Mouse (Mus musculus): ENCODE data around the gene Fzr1.

The Fzr1 gene

DNA sequence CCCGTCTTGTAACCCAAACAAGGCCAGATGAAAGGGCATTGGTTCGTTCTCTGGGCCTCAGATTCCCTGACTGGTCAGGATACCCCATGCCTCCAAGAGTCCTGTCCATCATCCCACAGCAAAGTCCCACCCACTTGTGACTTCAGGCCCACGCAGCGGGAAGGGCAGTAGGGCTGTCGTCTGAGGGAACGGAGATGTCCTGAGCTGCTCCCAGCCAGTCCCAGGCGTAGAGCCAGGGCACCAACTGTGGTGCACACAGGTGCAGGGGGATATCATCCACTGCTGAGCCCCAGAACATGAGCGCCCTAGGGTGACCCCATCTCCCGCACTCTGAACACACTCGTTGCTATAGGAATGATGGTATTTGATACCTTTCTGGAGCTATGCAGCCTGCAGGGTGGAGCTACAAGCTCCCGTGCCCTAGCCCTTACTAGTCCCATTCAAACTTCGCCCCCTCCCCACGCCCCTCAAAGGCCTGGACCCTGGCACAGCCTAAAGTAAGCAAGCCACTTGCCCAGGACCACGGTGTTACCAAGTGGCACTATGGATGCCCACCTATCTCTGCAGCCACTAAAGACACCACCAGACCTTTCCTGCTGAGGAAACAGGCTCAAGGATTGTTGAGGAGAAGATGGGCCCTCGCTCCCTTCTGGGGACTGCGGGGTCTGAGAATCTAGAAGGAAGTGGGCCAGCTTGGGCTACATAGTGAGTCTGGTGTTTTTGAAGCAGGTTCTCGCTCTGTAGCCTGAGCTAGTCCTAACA, 37.4 kb upstream of the Fzr1 start:
- no peak for DNase-seq

DNA sequence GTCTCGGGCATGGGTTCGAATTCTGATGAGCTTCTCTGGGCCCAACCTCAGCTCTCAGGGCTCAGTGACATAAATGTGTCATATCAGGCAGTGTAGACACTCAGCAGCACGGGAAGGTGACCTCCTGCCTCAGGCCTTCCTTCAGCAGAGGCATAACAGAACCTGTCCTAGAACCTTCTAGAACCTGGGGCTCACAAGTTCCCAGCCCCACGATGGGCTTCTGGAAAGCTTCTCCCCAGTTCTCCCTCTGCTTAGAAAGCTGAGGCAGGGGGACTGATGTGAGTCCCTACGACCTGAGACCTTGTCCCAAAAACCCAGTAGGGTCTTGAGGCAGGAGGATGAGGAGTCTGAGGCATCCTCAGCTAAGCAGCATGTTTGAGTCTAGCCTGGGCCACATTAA, 36.8 kb upstream of the Fzr1 start:
- DNase-seq: no peak

DNA sequence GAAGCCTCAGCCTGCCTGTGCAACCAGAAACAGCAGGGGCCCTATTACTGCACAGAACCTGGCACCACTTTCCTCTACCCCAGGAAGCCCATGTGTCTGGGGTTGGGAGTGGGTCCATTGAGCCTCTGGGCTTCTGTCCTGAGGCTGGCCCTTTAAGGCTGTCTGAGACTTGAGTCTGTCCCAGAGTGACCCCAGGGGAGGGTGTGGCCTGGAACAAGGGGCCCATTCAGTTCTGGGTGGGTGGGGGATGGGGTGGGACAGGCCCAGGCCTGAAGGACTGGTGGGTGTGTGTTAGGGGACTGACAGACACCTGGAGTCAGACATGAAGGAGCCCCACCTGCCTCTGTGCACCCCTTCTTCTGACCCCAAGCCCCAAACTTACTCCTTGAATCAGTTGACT, 36.4 kb upstream of the Fzr1 start:
- DNase-seq: no peak

DNA sequence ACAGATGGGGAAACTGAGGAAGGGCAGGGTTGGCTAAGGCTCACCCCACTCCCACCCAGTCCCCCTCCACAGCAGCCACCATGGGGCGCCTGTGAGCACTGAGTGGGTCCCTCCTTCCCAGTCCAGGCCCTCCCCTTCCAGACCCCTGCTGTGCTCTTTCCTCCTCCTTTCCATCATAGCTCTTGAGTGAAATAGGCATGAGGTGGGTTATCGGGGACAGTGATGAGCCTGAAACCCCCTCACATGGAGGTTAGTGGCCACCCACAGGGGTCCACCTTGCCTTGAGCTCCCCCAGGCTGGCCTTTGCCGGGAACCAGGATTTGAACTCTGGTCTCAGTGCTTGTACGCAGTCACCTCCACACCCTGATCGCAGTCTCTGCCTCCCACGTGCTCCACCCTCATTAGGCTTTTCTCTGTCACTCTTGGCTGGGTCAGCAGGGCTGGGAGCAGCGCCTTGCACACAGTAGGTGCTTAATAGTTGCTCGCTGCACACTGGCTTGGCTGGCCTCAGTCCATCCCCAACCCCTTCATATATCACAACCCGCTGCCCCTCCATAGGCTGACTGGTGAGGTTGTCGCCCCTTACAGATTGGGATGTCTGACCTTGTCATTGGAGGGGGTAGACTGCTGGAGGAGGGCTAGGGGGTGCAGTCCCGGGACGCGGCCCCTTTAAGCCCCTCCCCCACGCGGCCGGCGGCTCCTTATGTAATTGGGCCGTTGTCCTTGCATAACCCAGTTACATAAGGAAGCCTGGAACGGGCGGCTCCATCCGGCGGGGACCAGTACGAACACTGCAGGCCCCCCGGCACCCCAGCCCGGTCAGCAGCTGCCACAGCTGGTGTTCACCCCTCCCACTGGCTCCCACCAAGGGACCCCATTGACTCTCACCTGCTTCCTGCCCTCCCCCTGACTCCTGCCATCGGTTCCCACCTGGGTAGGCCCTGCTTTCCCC, 35.3 kb upstream of the Fzr1 start:
- peak; percentile 68 for DNase-seq

DNA sequence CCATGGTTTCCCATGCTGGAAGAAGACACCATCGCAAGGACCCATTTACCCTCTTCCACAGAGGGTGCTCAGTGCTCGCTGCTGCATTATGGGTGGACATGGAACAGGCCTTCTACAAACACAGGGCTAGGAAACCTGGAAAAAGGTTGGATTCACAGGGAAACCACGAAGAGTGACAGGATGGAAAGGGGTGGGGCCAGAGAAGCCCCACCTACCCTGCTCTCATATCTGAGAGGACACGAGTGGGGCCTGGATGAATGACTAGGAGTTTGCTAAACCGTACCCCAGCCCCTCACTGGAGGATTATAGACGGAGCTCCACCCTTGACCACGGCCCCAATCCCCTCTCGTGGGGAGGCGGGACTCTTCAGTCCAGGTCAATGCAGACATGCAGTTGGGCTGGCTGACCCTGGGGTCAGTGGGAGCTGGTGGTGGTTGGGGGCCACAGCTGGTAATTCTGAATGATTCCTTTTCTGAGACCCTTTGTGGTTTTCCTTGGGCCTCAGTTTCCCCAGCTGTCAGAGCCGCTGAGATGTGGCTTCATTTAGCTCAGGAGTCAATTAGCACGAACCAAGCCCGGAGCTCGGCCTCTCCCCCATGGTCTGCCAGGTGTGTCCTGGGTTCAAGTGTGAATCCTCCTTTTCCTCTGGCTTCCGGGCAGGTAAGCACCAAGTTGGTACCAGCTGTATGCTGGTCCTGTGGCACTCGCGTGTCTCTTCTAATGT, 34.4 kb upstream of the Fzr1 start:
- no peak for DNase-seq

DNA sequence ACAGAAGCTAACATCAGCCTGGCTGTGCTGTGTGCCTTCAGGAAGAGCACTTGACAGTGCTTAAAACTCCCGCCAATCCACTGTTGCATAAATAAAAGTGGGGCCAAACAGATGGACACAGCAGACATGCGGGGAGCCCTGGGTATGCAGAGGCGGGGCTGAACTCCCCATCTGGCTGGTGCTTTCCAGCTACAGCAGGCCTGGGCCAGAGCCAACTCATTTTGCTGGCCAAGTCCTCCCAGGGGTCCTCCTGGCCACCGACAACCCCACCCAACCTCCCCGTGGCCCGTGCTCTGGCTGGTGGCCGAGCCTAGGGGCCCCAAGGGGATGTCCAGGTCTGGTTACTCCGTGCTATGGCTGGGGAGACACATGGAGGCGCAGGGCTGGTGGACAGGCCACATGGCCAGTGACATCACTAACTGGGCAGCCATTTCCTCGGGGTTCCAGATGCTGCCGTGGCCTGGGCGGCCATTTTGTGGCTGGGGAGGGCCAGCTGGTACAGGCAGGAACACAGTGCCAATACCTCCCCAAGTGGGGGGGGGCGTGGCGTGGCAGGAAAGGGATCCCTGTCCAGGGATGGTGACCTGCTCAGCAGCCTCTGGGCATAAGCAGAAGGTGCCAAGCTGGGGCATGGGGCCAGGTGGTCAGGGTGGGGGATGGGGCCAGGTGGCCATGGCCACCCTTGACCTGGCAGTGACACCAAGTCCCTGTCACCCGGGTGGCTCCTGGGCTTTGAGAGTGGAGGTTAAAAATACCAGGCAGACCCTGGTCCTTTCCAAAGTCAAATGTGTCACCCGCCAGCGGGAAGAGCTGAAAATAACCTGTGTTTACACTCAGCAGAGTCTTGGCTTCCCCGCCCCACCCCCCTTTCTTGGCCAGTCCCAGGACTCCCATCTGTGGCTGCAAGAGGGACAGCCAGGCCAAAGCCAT, 33.4 kb upstream of the Fzr1 start:
- peak; percentile 59 for DNase-seq

DNA sequence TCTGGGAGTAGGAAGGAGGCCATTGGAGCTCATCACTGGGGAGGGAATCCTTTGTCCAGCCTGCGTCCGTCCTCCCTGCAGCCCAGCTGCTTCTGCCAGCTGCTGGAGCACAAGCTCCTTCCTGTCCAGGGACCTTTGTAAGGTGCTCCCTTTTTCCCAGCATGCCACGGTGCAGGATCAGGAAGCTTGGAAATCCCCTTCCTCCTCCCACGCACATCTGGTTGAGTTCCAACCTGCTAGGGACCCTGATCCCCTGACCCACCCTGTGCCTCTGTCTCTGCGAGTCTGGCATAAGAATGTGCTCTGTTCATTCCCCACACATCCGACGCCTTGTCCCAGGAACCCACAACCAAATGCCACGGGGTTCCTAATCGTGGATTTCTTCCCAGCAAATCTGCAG, 32.7 kb upstream of the Fzr1 start:
- no peak for DNase-seq

DNA sequence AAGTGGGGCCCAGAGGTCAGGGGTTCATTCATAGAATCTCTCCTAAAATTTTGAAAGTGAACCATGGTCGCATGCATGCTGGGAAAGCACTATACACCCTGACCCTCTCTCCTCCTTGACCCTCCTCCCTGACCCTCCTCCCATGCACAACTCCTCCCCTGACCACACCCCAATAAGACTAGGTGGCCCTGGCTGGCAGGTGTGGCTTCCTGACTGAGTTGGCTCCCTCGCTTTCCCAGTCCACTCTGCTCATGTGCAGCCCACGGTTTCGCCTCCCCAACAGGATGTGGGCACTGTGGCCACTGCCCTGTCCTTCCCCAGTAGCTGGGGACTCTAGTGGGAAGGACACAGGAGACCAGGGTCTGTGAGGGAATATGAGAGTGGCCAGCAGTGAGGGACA, 32.0 kb upstream of the Fzr1 start:
- DNase-seq: no peak

DNA sequence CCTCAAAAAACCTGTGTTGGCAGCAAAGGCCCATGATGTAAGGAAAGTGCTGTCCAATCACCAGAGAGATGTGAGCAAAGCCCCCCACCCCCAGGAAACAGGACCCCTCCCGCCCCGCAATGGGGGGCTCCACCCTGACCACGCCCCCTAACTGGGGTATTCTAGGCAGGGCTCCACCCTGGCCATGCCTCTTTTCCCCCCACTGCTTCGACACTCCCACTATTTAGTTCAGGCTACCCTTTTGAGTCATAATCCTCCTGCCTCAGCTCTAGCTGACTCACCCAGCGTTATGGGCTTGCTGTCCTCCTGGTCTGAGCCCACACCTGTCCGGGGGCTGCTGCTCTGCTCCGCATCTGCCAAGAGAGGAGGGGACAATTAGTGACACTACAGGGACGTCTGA, 31.0 kb upstream of the Fzr1 start:
- DNase-seq: no peak

DNA sequence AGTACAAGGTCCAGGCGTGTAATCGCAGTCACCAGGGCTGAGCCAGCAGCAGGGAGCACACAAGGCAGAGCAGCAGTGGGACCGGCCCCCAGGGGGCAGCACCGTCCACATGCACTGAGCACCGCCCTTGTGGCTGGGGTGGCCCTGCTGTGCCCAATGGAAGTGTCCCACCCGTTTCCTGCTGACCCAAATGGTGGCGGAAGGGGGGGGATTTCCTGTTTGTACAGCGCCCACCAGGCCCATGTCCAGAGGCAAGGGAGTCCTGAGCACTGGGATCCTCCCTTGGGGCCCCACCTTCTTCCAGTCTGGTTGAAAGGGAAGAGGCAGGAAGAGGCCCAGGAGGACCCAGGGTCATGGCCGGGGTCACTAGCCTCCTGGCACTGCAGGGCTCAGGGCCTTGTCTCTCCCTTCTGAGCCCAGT, 30.6 kb upstream of the Fzr1 start:
- DNase-seq: peak; percentile 72

DNA sequence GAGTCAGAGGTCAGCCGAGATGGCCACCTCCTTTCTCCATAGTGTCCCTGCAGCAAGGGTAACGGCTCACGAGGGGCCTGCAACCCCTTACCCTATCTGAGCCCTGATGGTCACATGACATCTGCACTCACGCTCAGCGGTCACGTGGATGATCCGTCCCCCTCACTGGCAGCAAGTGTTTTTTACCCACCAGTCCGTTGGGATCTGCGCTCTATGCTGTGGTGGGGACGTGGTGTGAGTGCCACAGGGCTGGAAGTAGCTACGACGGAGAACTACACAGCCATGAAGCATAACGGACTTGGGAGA, 30.1 kb upstream of the Fzr1 start:
- no peak for DNase-seq

DNA sequence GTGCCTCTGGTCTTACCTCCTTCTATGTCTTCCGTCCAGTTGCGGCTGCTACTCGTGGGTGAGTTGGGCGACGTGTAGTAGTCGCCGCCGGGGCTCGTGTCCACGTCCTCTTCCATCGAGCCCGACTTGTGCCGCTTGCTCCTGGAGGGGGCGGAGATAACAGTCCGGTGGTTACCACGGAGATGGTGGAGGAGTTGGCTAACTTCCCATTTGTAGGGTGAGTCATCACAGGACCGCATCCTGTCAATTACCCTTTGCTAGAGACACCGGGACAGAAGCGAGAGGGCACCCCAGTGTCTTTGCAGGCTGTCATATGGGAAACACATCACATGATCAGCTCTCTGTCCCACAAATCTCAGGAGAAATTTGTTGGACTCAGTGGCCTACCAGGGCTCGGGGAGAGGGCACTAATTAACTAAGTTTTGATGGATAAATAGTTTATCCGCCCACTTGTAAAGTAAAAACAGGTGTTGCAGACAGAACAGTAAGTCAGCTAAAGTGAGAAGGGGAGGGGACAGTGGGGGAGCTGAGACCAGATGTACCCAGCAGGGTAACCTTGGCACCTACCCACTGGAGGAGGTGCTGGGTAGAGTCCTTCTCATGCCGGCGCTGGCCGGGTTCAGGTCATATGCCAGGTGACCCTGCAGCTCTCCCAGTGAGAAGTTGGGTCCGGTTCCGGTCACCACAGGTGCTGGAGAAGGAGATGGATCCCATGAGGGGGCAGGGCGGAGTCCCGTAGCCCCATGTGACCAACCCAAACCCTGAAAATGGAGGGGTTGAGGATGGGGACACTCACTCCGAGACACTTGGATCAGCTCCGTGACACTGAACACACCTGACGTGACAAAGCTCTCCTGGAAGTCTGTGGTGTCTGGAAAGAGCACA, 29.5 kb upstream of the Fzr1 start:
- no peak for DNase-seq

DNA sequence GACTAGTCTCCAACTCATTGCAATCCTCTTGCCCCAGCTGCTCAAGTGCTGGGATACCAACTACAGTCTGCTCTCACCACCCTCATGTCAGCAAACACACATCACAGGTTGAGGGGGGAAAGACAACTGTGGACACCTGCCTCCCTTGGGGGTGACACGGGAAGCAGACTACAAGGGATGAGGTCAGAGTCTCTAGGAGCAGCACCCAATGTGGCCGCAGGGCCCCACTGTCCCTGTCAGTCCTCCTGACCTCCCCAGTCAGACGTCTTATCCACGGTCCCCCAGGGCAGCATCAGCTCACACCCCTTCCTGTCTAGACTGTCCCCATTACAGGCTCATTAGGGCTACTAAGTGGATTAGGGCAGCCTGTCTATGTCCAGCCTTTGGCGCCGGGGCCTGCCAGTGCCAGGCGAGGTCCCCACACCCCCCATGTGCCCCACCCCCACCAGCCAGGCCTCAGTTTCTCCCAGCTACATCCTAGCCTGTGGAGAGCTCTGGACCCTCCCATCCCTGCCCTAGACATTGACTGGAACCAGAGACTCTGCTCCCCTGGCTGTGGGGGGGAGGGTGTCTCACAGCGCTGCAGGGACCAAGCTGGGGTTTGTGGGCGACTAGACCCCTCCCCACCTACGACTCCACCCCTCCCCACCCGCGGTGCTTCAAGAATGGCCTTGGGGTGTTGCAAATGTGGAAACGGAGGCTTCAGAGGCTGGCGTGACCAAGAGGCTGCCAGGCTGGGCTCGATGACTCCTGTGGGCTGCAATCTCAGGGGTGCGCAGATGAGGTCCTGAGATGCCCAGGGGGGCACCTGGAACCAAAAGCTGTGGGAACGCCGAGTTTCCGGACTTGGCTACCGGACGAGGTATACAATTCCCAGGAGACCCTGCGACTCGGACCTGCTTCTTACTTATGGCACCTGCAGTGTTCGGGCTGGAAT, 28.5 kb upstream of the Fzr1 start:
- no peak for DNase-seq

DNA sequence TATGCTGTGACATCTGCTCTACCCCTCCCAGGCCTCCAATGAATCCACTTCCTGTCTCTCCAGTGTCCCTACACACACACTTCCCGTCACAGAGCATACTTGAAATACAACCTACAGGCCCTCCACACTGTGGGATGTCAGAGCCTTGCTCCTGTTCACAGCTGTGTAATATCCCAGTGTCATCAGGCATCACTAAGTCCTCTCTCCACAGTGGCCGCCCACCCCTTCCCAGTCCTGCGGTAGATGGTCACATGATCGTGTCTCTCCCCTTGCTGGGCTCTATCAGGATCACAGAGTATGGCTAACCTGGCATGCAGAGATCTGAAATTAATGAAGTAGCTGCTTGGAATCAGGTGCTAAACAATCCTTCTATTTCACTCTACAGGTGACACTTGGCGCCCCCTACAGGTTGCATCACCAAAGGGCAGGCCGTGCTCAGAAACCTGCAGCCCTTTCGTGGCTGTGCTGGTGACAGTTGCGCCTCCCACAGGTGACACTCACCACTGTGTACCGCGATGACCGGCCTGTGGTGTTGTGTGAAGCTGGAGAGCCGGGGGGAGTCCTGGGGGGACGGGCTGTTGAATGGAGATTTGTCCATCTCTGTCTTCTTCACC, 27.4 kb upstream of the Fzr1 start:
- peak; percentile 58 for DNase-seq

DNA sequence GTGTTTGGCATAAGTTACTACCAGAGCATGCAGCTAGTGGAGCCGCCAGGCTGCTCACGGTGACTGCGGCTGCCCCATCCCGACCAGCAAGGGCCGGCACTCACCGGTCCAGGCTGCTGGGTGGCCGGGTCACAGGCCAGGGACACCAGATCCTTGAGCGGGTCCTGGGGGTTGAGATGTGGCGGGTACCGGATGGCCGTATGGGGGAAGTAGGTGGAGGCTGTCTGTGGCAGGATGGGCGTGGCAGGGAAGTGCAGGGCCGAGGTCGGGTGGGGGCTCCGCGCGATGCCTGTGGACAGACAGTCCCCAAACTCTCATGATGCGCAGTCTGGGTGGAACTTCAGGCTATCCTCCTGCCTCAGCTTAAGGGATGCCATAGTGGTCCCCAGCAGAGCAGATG, 26.4 kb upstream of the Fzr1 start:
- no peak for DNase-seq

DNA sequence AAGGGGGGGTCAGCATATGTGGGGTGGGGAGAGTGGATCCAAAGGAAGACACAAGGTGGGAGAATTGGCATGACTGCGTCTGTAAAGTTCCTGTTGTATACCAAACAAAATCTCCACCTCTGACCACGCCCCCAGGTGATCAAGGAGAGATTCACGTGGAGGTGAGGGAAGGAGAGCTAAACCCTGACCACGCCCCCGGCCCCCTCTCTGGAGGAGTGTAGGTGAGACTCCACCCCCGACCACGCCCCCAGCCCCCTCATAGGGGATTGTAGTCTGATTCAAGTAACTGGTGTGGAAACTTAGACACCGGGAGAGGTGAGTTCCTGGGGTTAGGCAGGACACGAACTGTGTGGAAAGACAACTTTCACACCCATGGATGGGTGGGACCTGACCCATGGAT, 25.8 kb upstream of the Fzr1 start:
- no peak for DNase-seq

DNA sequence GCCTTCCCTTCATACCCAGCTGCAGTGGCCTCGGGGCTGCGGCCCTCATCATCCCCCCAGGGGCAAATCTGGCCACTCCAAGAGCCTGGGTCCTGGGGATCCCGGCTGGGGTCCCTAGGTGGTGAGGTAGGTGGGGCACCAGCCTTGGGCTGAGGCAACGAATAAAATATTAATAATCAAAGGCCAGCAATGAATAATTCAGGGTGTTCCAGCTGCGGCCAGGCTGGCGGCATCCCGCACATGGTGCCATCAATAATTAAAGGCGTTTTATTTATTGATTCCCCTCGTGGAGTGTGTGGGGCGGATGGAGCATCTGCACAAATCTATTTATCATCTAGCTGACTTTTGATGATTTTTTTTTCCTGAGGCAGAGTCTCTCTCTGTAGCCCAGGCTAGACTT, 25.2 kb upstream of the Fzr1 start:
- DNase-seq: no peak

DNA sequence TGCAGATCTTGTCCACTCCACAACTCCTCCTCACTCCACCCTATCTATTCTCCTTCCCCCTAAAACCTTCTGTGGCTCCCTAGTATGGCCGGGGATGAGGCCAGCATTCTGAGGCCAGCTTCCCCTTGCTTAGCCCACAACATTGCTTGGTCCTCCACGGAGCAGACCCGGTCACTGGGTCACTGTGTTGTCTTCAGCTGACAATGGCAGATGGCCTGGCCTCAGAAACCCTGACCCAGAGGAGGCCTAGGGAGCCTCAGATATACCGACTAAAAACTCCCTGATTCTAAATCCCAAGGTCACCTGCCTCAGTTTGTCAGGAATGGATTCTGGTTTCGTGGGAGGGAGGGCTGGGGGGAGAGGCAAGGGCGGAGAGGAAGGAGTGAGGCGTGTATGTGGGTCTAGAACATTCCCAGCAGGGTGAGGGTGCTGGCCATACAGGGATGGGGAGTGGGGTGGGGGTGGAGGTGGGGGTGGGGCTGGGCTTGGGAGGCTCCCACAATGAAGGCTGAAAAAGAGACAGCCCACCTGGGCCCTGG, 24.0 kb upstream of the Fzr1 start:
- DNase-seq: no peak

DNA sequence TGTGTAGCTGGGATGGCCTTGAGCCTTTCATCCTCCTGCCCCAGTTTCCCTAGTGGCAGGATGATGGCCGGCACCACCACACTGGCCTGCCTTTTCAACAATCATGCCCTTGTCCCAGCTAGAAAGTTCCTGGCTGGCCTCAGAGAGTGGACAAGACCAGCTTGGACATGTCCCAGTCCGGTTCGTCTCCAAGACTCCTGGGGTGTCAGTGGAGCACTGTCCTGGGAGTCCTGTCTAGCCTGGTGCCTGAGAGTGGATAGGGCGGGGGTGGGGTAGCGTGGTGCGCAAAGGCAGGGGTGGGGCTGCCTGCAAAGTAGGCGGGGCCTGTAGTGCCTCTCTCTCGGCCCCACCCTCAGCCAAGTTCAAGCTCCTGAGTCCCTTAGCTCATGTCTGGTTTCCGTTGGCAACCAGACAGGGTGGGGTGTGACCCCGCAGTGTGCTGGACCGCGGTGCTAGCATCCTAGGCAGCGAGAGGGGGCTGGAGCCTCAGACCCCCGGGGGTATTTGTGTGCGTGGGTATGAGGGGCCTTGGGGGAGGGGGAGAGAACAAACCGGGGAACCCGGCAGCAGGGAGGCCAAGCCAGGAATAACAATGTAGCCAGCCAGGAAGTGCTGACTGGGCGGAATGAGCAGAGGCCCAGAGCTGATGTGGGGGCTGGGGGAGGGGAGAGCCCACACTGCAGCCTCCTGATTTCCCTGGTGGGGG, 23.4 kb upstream of the Fzr1 start:
- peak; percentile 56 for DNase-seq
